12 mouse cellular contexts compared by ENCODE assay signal in genomic region chr16:10676461-10677066, GRCm38 (mm10).
DNase-seq lines count a peak whose midpoint lies in the region; ATAC-seq and TF ChIP-seq lines count a peak whose summit lies in the region.
"Had no signal": no experiment of that assay in that cellular context is flagged by ENCODE, and none has a peak within 500 bp of the region (broad histone marks: within the 10 kb centered on the region; RNA-seq: fewer than 3 reads in every experiment).

No protein-coding gene starts in this region.

- no peak overlapping the region for H3K4me2 ChIP-seq in kidney, embryonic 14.5 days (replicated peaks; ENCODE audit: low read depth, low read length)
- no peak overlapping the region for H3K4me2 ChIP-seq in intestine, embryonic 15.5 days (replicated peaks)
- H3K4me2 ChIP-seq: embryonic facial prominence, embryonic 15.5 days; lung, embryonic 15.5 days had no signal

- H3K27me3 ChIP-seq in kidney, embryonic 14.5 days (ENCODE audit: control insufficient read depth, insufficient read depth, low read length), result no peaks in the 10 kb centered on the region
- no peaks in the 10 kb centered on the region for H3K27me3 ChIP-seq in MEL (ENCODE audit: control insufficient read depth in 1 of 2, insufficient read depth in 2 of 2, low read length in 2 of 2)
- no peaks in the 10 kb centered on the region for H3K27me3 ChIP-seq in intestine, embryonic 15.5 days (replicated peaks)
- H3K27me3 ChIP-seq: embryonic facial prominence, embryonic 15.5 days; lung, embryonic 15.5 days had no signal

- TF ChIP-seq EP300 in MEL (IDR thresholded peaks at IDR 0.05; ENCODE audit: low read depth in 1 of 2, low read length in 2 of 2), result peak; percentile 87 to 91

- no peaks in the 10 kb centered on the region for H3K9me3 ChIP-seq in kidney, embryonic 14.5 days (ENCODE audit: control insufficient read depth, low read length)
- H3K9me3 ChIP-seq in MEL (replicated peaks; ENCODE audit: insufficient read depth, low read length), result no peaks in the 10 kb centered on the region
- H3K9me3 ChIP-seq in intestine, embryonic 15.5 days, result no peaks in the 10 kb centered on the region
- H3K9me3 ChIP-seq: embryonic facial prominence, embryonic 15.5 days; lung, embryonic 15.5 days had no signal

- no peak for TF ChIP-seq RAD21 in MEL (IDR thresholded peaks at IDR 0.05; ENCODE audit: low read depth, low read length)

- TF ChIP-seq CTCF in MEL (IDR thresholded peaks at IDR 0.05 in 2 of 3, conservative IDR thresholded peaks at IDR 0.05 in 1 of 3; ENCODE audit: control insufficient read depth in 1 of 3, insufficient read depth in 1 of 3, low read depth in 2 of 3, low read length in 3 of 3, poor library complexity in 1 of 3, severe bottlenecking in 1 of 3), result no peak

- H3K79me2 ChIP-seq in MEL (ENCODE audit: control insufficient read depth, insufficient read depth, low read length, poor library complexity), result no peaks in the 10 kb centered on the region

- 58% methylated on average over 3 of the region's 3 CpGs for WGBS in kidney, embryonic 14.5 days
- WGBS in intestine, embryonic 15.5 days, result 35% methylated on average over 3 of the region's 3 CpGs

- no peak for ATAC-seq in kidney, embryonic 14.5 days (ENCODE audit: low FRiP score, low TSS enrichment)
- 0 out of 2 replicates have a peak, but pooled peaks have one; percentile 14 for ATAC-seq in intestine, embryonic 15.5 days
- ATAC-seq in megakaryocyte, adult 5-6 weeks (ENCODE audit: poor library complexity, severe bottlenecking), result peak; percentile 59; the same call in 1 of the 2 replicates
- ATAC-seq: hindbrain, postnatal 0 days had no signal

- no peak overlapping the region for H3K4me3 ChIP-seq in kidney, embryonic 14.5 days (ENCODE audit: low read length)
- no peak overlapping the region for H3K4me3 ChIP-seq in MEL (ENCODE audit: control insufficient read depth in 1 of 2, insufficient read depth in 1 of 2, low read depth in 2 of 2, low read length in 2 of 2)
- H3K4me3 ChIP-seq in intestine, embryonic 15.5 days (replicated peaks), result no peak overlapping the region
- H3K4me3 ChIP-seq: embryonic facial prominence, embryonic 15.5 days; lung, embryonic 15.5 days had no signal

- H3K9ac ChIP-seq in kidney, embryonic 14.5 days (ENCODE audit: low read depth, low read length), result no peak overlapping the region
- no peak overlapping the region for H3K9ac ChIP-seq in MEL (ENCODE audit: control insufficient read depth, low read depth, low read length, poor library complexity, severe bottlenecking)
- H3K9ac ChIP-seq in intestine, embryonic 15.5 days, result no peak overlapping the region
- H3K9ac ChIP-seq: embryonic facial prominence, embryonic 15.5 days; lung, embryonic 15.5 days had no signal

- TF ChIP-seq POLR2A in MEL (IDR thresholded peaks at IDR 0.05; ENCODE audit: control insufficient read depth in 1 of 2, insufficient read depth in 1 of 2, low read depth in 1 of 2, low read length in 2 of 2, poor library complexity in 1 of 2), result no peak

- H3K4me1 ChIP-seq in kidney, embryonic 14.5 days (ENCODE audit: control insufficient read depth, insufficient read depth, low read length), result peaks cover 14% of the 10 kb centered on the region; the same call in 1 of the 2 replicates
- H3K4me1 ChIP-seq in MEL (ENCODE audit: control insufficient read depth in 1 of 2, insufficient read depth in 2 of 2, low read length in 2 of 2), result peaks cover 7 to 19% of the 10 kb centered on the region in 2 experiments
- H3K4me1 ChIP-seq in intestine, embryonic 15.5 days (replicated peaks), result peaks cover 20% of the 10 kb centered on the region
- H3K4me1 ChIP-seq: embryonic facial prominence, embryonic 15.5 days had no signal

- no peaks in the 10 kb centered on the region for H3K36me3 ChIP-seq in kidney, embryonic 14.5 days (ENCODE audit: control insufficient read depth, insufficient read depth, low read length)
- H3K36me3 ChIP-seq in MEL (ENCODE audit: control insufficient read depth in 1 of 2, insufficient read depth in 2 of 2, low read length in 2 of 2), result peaks cover 0 to 26% of the 10 kb centered on the region in 2 experiments; a peak in 2 of 4 replicates
- H3K36me3 ChIP-seq in intestine, embryonic 15.5 days, result no peaks in the 10 kb centered on the region
- H3K36me3 ChIP-seq: embryonic facial prominence, embryonic 15.5 days; lung, embryonic 15.5 days had no signal

- peak overlapping the region; percentile 37; the same call in 1 of the 2 replicates for H3K27ac ChIP-seq in kidney, embryonic 14.5 days (ENCODE audit: low read depth, low read length)
- H3K27ac ChIP-seq in MEL (ENCODE audit: control insufficient read depth, low read depth, low read length), result peak overlapping the region; percentile 67
- H3K27ac ChIP-seq in intestine, embryonic 15.5 days, result peak overlapping the region; percentile 63
- H3K27ac ChIP-seq: embryonic facial prominence, embryonic 15.5 days; hindbrain, postnatal 0 days; lung, embryonic 15.5 days had no signal

- DNase-seq in kidney, postnatal 10 days, result no peak
- peak; percentile 85 for DNase-seq in MEL (ENCODE audit: low read depth, low spot score)
- no peak for DNase-seq in retina, postnatal 1 day
- DNase-seq in cerebellum, adult 11-12 months, result no peak
- DNase-seq in heart, adult 11 months, result no peak
- DNase-seq: cerebellum, adult 18-20 months had no signal

TF ChIP-seq in MEL, 35 proteins besides CTCF, POLR2A, EP300 and RAD21:
- TF ChIP-seq TAL1 (IDR thresholded peaks at IDR 0.05; ENCODE audit: low read length) (peak; percentile 97), MAX (IDR thresholded peaks at IDR 0.05; ENCODE audit: low read length) (peak; percentile 76; the same call in 1 of the 2 replicates), TCF12 (IDR thresholded peaks at IDR 0.05; ENCODE audit: low read depth, low read length) (peak; percentile 84), POLR2AphosphoS2 (IDR thresholded peaks at IDR 0.05; ENCODE audit: low read length) (no peak), SMC3 (IDR thresholded peaks at IDR 0.05; ENCODE audit: low read depth, low read length) (no peak), ZNF384 (IDR thresholded peaks at IDR 0.05; ENCODE audit: low read depth, low read length) (no peak), GATA1 (IDR thresholded peaks at IDR 0.05; ENCODE audit: low read depth, low read length) (peak; percentile 95), MXI1 (IDR thresholded peaks at IDR 0.05; ENCODE audit: low read depth, low read length) (peak; percentile 85), MYB (IDR thresholded peaks at IDR 0.05; ENCODE audit: low read depth, low read length) (no peak), GABPA (IDR thresholded peaks at IDR 0.05; ENCODE audit: low read depth, low read length) (no peak), HCFC1 (IDR thresholded peaks at IDR 0.05; ENCODE audit: low read depth, low read length) (no peak), ZC3H11A (IDR thresholded peaks at IDR 0.05; ENCODE audit: low read depth, low read length) (no peak), CHD1 (IDR thresholded peaks at IDR 0.05; ENCODE audit: low read depth, low read length) (no peak), JUND (IDR thresholded peaks at IDR 0.05; ENCODE audit: low read depth, low read length) (no peak), NRF1 (IDR thresholded peaks at IDR 0.05; ENCODE audit: insufficient read depth, low read depth, low read length, poor library complexity, severe bottlenecking) (no peak), RCOR1 (IDR thresholded peaks at IDR 0.05; ENCODE audit: low read depth, low read length) (peak; percentile 82), UBTF (IDR thresholded peaks at IDR 0.05; ENCODE audit: borderline replicate concordance, insufficient read depth, low read depth, low read length) (no peak), MYC (IDR thresholded peaks at IDR 0.05; ENCODE audit: low read depth, low read length) (peak; percentile 79; the same call in 1 of the 2 replicates), ELF1 (IDR thresholded peaks at IDR 0.05; ENCODE audit: low read depth, low read length) (peak; percentile 39; the same call in 1 of the 2 replicates), MAZ (IDR thresholded peaks at IDR 0.05; ENCODE audit: low read depth, low read length) (no peak), ETS1 (IDR thresholded peaks at IDR 0.05; ENCODE audit: low read depth, low read length) (peak; percentile 96), CHD2 (IDR thresholded peaks at IDR 0.05; ENCODE audit: low read length) (no peak), MAFK (IDR thresholded peaks at IDR 0.05; ENCODE audit: borderline replicate concordance, low read depth, low read length) (peak; percentile 42; the same call in 1 of the 2 replicates), ZMIZ1 (IDR thresholded peaks at IDR 0.05; ENCODE audit: low read depth, low read length) (no peak), TBP (IDR thresholded peaks at IDR 0.05; ENCODE audit: low read depth, low read length) (no peak), USF2 (IDR thresholded peaks at IDR 0.05; ENCODE audit: borderline replicate concordance in 1 of 2, insufficient read depth in 1 of 2, low read depth in 1 of 2, low read length in 2 of 2) (no peak), MEF2A (IDR thresholded peaks at IDR 0.05; ENCODE audit: extremely low read depth, insufficient replicate concordance, low read depth, low read length, poor library complexity, severe bottlenecking) (no peak), SIN3A (IDR thresholded peaks at IDR 0.05; ENCODE audit: low read length) (peak; percentile 84), KAT2A (conservative IDR thresholded peaks at IDR 0.05; ENCODE audit: low read depth, low read length) (no peak), NELFE (IDR thresholded peaks at IDR 0.05; ENCODE audit: low read depth, low read length) (no peak), BHLHE40 (IDR thresholded peaks at IDR 0.05; ENCODE audit: borderline replicate concordance, low read depth, low read length) (peak; percentile 72; the same call in 1 of the 2 replicates), ZKSCAN1 (IDR thresholded peaks at IDR 0.05; ENCODE audit: low read depth, low read length) (no peak), E2F4 (IDR thresholded peaks at IDR 0.05; ENCODE audit: borderline replicate concordance, low read depth, low read length) (no peak), USF1 (IDR thresholded peaks at IDR 0.05; ENCODE audit: low read depth, low read length) (no peak), POLR2AphosphoS5 (IDR thresholded peaks at IDR 0.05; ENCODE audit: borderline replicate concordance, low read depth, low read length) (no peak)
TF ChIP-seq in MEL: peak in this region for 12.
